Mouse (Mus musculus): ENCODE measurements around the gene Zfp36l2. TPM values are rescaled to one million over a fixed set of nuclear protein-coding genes. Genes with fewer than 3 reads are reported as not detected.

Zfp36l2 gene
- polyA plus RNA-seq, 1 experiment from 2014 or later = 5.0 TPM

DNA sequence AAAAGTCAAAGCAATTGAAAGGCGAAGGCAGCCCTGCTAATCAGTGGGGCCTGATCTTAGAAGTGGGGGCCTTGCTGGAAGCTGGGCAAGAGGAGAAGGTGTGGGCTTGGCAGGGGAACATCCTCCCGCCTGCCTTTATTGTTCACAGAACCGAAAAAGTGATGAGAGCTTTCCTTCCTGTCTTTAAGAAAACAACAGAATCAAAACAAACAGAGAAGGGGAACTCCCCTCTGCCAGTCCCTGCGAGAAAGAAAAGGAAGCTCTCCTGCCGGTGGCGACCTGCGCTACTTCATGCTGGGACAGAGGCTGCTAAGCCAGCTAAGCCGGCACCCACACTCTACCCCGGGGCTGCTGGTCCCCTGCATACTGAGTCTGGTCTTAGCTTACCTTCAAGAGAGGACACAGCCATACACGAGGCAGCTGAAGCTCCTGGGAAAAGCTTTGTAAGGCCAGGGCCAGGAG, 41.9 kb downstream of the Zfp36l2 start:
- Histone ChIP-seq H3K36me3 (ENCODE audit: poor library complexity, severe bottlenecking) (no peaks in the 10 kb centered on the region), H3K9ac (no peak overlapping the region), H3K4me1 (peaks cover 29% of the 10 kb centered on the region), H3K4me2 (no peak overlapping the region), H3K4me3 (no peak overlapping the region), H3K27ac (no peak overlapping the region), H3K27me3 (0 out of 2 replicates have a peak, but pooled peaks cover 4% of the 10 kb centered on the region), H3K9me3 (replicated peaks) (no peaks in the 10 kb centered on the region)
- no peak for ATAC-seq
- WGBS = 11% methylated on average over 10 of the region's 10 CpGs

DNA sequence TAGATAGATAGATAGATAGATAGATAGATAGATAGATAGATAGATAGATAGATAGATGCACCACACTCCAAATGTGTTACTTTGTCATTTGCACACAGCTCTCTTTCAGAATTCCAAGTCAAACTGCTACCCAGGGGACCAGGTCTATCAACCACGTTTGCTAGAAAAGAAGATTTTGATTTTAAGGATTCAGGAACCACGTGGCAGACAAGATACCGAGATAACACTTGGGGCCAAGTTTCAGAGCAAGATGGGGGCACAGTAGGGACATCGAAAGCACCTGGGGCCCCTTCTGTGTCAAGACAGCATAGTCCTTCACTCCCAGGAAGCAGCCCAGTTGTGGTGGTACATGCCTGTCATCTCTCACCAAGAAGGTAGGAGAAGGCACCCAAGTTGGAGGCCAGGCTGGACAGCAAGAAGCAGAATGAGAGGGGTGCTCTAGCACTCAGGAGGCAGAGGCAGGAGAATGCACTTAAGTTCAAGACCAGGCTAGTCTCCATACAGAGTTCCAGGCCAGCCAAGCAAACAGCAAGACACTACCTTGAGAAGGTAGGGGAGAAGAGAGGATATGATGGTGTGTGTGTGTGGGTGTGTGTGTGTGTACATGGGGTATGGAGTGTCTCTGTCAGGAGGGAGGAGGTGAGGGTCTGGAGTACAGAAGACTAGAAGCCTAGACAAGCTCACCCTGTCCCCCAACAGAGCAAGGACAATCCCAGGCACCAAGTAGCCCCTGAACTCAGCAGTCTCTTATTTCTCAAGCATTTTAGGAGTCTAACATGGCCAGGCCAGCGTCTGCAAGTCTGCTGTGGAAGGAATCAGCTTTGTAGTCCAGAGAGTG, 42.8 kb downstream of the Zfp36l2 start:
- Histone ChIP-seq H3K4me3 (no peak overlapping the region), H3K4me1 (peaks cover 29% of the 10 kb centered on the region), H3K4me2 (no peak overlapping the region), H3K27ac (no peak overlapping the region), H3K27me3 (0 out of 2 replicates have a peak, but pooled peaks cover 4% of the 10 kb centered on the region), H3K9me3 (replicated peaks) (no peaks in the 10 kb centered on the region), H3K9ac (no peak overlapping the region), H3K36me3 (ENCODE audit: poor library complexity, severe bottlenecking) (no peaks in the 10 kb centered on the region)
- no peak for ATAC-seq
- WGBS = 77% methylated on average over 5 of the region's 5 CpGs

DNA sequence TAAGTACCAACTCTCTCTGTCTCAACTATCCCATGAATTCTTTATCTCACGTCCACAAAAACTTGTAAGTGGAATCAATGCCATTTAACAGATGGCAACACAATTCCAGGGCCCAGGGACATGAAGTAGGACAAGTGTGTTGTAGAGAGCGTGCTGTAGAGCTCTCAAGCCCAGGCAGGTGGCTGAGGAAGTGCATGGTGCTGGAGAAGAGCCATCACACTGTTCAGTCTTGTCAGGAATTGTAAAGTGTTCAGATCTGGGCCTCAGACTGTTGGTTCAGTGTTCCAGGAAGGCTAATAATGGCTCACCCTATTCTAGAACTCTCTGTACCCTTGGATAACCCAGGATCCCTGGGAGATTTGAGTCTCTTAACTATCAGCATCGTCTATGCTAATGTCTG, 43.6 kb downstream of the Zfp36l2 start:
- 86% methylated on average over 3 of the region's 3 CpGs for WGBS
- no peaks in the 10 kb centered on the region for H3K9me3 ChIP-seq (replicated peaks)
- no peak overlapping the region for H3K27ac ChIP-seq
- no peak overlapping the region for H3K4me2 ChIP-seq
- no peaks in the 10 kb centered on the region for H3K36me3 ChIP-seq (ENCODE audit: poor library complexity, severe bottlenecking)
- no peak for ATAC-seq
- no peak overlapping the region for H3K9ac ChIP-seq
- 0 out of 2 replicates have a peak, but pooled peaks cover 4% of the 10 kb centered on the region for H3K27me3 ChIP-seq
- H3K4me3 ChIP-seq = no peak overlapping the region
- peaks cover 22% of the 10 kb centered on the region for H3K4me1 ChIP-seq

DNA sequence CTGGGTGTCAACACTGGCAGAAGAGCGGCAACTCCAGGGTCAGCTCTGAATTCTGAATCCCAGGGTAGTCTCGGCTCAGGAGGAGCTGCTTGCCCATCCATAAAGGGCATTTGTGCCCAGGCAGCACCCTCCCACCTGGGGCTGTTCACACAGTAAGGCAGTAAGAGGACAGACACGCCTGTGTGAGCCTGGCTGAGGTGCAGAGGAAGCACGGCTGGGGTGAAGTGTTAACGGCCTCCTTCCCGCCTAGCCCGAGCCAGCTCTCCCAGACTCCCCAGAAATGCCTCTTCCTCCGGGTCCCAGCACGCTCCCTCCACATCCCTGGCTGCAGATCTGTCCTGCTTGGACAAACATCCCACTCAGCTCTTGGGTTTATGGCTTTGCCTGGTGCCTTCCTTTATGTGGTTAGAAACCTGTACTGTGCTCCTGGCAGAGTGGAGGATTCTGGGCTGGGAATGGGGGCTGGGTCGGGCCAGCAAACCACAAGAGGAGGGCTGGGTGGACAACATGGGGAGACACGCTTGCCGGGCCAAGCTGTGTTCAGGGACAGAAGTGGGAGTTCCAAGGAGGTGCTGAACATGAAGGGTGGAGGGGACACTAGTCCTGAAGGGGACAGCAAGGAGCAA, 44.4 kb downstream of the Zfp36l2 start:
- 63% methylated on average over 12 of the region's 12 CpGs for WGBS
- Histone ChIP-seq H3K4me1 (peaks cover 14% of the 10 kb centered on the region), H3K4me2 (no peak overlapping the region), H3K27ac (no peak overlapping the region; the same call in 1 of the 2 replicates), H3K36me3 (ENCODE audit: poor library complexity, severe bottlenecking) (no peaks in the 10 kb centered on the region), H3K9ac (no peak overlapping the region), H3K4me3 (no peak overlapping the region), H3K27me3 (0 out of 2 replicates have a peak, but pooled peaks cover 4% of the 10 kb centered on the region), H3K9me3 (replicated peaks) (no peaks in the 10 kb centered on the region)
- ATAC-seq = no peak

DNA sequence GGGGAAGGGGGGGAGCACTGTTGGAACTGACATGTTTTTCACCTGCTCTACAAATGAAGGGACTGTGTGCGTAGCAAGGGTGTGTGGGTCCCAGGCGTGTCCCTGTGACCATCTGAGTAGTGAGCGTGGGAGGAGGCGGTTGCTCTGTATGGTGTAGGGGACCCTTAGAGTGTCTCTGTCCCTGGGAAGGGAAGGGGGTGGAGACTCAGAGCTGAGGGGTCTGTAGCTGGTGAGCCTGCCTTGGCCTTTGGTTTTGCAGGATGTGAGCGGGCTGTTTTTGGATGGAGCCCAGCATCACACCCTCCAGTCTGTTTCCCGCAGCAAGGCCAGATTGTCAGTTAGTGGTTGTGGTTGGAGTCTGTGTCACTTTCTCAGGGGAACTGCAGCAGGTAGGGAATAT, 46.1 kb downstream of the Zfp36l2 start:
- WGBS = 91% methylated on average over 6 of the region's 6 CpGs
- Histone ChIP-seq H3K4me2 (no peak overlapping the region), H3K9me3 (replicated peaks) (no peaks in the 10 kb centered on the region), H3K36me3 (ENCODE audit: poor library complexity, severe bottlenecking) (no peaks in the 10 kb centered on the region), H3K27me3 (0 out of 2 replicates have a peak, but pooled peaks cover 4% of the 10 kb centered on the region), H3K4me3 (no peak overlapping the region), H3K27ac (no peak overlapping the region), H3K4me1 (peaks cover 15% of the 10 kb centered on the region), H3K9ac (no peak overlapping the region)
- ATAC-seq = no peak

DNA sequence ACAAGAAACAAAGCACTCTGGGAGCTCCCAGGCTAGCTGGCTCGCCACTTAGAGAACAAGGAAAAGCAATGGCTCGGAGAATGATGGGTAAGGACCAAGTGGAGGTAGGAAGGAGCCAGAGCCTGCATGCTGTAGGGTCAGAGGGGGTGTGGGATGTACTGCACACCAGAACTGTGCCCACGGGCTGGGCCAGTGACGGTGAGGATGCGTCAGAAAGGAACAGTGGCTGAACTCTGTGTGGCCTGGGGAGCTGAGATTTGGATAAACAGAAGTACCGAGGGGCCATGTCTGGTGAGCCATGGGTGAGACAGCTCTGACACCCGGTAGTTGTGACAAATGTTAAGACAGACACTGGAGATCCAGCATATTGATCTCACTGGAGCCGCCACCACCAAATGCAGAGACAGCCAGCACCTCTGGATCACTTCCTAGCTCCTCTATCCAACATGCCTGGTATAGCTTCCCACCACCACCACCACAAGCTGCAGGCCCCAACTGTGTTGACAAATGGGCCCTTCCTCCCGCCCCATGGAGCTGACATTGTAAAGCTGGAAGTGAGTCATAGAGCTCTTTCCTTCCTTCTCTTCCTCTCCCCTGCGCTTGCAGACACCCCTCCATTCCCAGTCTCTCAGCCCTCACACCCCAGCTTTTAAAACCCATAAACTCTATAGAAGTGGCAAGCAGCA, 46.8 kb downstream of the Zfp36l2 start:
- Histone ChIP-seq H3K4me2 (no peak overlapping the region), H3K36me3 (ENCODE audit: poor library complexity, severe bottlenecking) (no peaks in the 10 kb centered on the region), H3K4me3 (no peak overlapping the region), H3K27me3 (0 out of 2 replicates have a peak, but pooled peaks cover 4% of the 10 kb centered on the region), H3K9me3 (replicated peaks) (no peaks in the 10 kb centered on the region), H3K9ac (no peak overlapping the region), H3K4me1 (peaks cover 8% of the 10 kb centered on the region; the same call in 1 of the 2 replicates), H3K27ac (no peak overlapping the region)
- no peak for ATAC-seq
- 82% methylated on average over 10 of the region's 10 CpGs for WGBS

DNA sequence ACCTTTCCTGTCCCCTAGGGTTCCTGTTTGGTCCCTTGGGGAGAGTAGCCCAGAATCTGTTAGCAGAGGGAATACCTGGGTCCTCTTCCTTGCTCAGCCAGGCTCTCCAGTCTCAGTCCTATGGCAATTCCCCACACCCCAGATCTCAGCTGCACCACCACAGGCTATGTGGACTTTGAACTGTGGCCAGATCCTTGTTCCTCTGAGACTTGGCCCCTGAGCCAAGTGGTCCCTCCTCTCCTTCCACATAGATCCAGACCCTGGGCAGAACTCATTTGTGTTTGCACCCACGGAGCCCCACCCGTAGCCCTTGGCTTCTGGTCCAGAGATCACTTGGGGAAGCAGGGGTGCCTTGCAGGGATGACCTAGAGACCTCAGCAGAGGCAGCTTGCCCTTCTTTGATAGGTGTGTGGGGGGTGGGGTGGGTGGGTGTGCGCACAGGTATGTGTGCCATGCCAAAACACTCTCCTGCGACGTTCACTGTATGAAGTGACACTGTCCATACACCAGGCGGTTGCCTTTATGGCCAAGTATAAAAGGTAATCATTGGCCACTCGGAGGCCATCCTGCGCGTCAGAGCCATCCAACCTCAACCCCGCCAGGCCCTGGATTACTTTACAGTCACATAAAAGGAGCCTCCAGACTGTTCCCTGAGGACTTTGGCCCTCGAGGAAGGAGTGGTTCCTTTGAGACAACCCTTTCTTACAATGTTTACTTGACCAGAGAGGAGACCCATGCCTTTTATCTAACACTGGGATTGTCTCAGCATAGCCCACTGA, 50.2 kb downstream of the Zfp36l2 start:
- H3K36me3 ChIP-seq (ENCODE audit: poor library complexity, severe bottlenecking) = no peaks in the 10 kb centered on the region
- no peak overlapping the region for H3K4me2 ChIP-seq
- no peaks in the 10 kb centered on the region for H3K27me3 ChIP-seq
- H3K9me3 ChIP-seq (replicated peaks) = no peaks in the 10 kb centered on the region
- no peak for ATAC-seq
- 0 out of 2 replicates have a peak, but pooled peaks cover 5% of the 10 kb centered on the region for H3K4me1 ChIP-seq
- H3K4me3 ChIP-seq = no peak overlapping the region
- H3K9ac ChIP-seq = no peak overlapping the region
- WGBS = 87% methylated on average over 11 of the region's 11 CpGs
- no peak overlapping the region for H3K27ac ChIP-seq

DNA sequence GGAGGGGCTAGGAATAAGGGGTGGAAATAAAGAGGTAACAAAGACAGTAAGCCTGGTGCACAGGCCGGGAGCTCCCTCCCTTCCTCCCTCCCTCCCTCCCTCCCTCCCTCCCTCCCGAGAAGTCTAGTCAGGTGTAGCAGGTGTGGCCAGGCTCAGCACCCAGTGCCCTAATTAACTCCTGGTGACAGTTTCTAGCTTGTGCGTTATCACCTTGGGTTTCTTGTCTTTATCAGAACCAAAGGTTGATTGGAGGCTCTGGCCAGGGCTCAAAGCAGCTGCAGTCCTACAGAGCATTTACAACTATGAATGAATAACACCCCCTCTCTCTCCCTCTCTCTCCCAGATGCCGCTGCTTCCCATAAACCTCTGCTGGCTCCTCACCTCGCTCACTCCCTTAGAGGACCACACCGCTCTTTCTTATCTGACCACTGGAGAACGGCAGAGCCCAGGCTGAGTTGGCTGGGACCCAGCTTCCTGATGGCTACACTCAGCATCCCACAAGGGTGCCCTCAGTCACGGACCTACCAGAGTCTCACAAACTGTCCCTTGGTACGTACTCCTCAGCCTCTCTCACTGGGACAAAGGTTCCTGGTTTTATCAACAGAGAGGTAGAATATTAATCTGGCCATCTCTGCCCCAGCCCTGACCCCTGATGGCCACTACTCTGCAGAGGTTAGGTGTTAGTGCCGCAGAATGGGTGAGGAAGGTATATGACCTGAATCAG, 50.9 kb downstream of the Zfp36l2 start:
- Histone ChIP-seq H3K9me3 (replicated peaks) (no peaks in the 10 kb centered on the region), H3K36me3 (ENCODE audit: poor library complexity, severe bottlenecking) (no peaks in the 10 kb centered on the region), H3K4me2 (no peak overlapping the region), H3K4me3 (no peak overlapping the region), H3K27me3 (no peaks in the 10 kb centered on the region), H3K9ac (no peak overlapping the region), H3K27ac (no peak overlapping the region), H3K4me1 (0 out of 2 replicates have a peak, but pooled peaks cover 5% of the 10 kb centered on the region)
- WGBS = 55% methylated on average over 10 of the region's 10 CpGs
- no peak for ATAC-seq

DNA sequence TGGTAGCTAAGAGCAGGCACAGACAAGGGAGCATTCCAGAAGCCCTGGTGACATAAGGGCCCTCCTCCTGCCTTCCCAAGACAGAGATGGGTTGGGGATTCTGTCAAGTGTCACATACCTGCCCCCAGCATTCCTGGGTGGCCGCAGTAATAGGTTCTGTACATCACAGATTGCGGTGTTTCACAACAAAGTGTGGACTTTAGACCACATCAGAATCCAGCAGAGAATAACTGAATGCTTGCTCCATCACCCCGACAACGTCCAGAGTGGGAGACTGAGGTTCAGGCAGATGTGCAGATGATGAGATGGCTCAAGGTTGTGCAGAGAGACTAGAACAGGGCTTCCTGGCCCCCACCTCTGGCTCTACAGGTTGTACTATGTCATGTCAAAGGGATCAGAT, 51.5 kb downstream of the Zfp36l2 start:
- Histone ChIP-seq H3K27ac (no peak overlapping the region), H3K4me2 (no peak overlapping the region), H3K27me3 (no peaks in the 10 kb centered on the region), H3K4me3 (no peak overlapping the region), H3K36me3 (ENCODE audit: poor library complexity, severe bottlenecking) (no peaks in the 10 kb centered on the region), H3K9me3 (replicated peaks) (no peaks in the 10 kb centered on the region), H3K4me1 (0 out of 2 replicates have a peak, but pooled peaks cover 5% of the 10 kb centered on the region), H3K9ac (no peak overlapping the region)
- ATAC-seq = no peak
- WGBS = 83% methylated on average over 4 of the region's 4 CpGs

DNA sequence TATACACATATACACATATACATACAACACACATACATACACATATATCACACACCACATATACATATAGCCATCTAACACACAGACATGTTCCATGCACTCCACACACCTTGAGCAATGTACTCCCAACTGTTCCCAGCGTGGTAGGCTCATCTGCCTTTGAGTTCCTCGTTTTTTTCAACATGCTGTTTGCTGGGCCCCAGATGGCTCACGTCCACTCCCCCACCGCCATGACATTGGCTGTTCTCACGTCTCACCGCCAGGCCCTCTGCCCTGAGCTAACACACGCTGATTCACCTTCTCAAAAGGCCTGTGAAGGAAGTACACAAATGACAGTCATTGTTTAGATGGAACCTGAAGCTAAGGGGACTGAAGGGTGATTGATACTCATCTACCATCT, 52.5 kb downstream of the Zfp36l2 start:
- no peak for ATAC-seq
- 81% methylated on average over 7 of the region's 7 CpGs for WGBS
- H3K9ac ChIP-seq = no peak overlapping the region

More for the DNA sequence above, 52.5 kb downstream of the Zfp36l2 start:
- H3K4me3 ChIP-seq = no peak overlapping the region
- H3K36me3 ChIP-seq (ENCODE audit: poor library complexity, severe bottlenecking) = no peaks in the 10 kb centered on the region
- H3K27ac ChIP-seq = no peak overlapping the region
- H3K4me1 ChIP-seq = 0 out of 2 replicates have a peak, but pooled peaks cover 5% of the 10 kb centered on the region
- no peaks in the 10 kb centered on the region for H3K9me3 ChIP-seq (replicated peaks)
- H3K4me2 ChIP-seq = no peak overlapping the region
- H3K27me3 ChIP-seq = no peaks in the 10 kb centered on the region
